Mouse (Mus musculus) midbrain, embryonic 10.5 days (tissue): Measurements from ENCODE around the gene Ndst2. TPM values are rescaled to one million over a fixed set of nuclear protein-coding genes. Genes with fewer than 3 reads are reported as not detected.
"Not testable (repeated sequence)": the region's sequence is repeated elsewhere in the genome, so short reads cannot be mapped to it uniquely, and the experiment has no call there.

Experiments
- DNase-seq: peaks from one replicate; pipeline ENCODE4 v3.0.0-alpha.2; 2017; ENCODE audit warnings: low spot score
- H3K27ac ChIP-seq: fragments of 300-500 bp; sonication (generic); replicated peaks from 2 replicates; pipeline ENCODE4 v1.5.1; 2016; ENCODE audit warnings: mild to moderate bottlenecking
- H3K27me3 ChIP-seq: fragments of 300-500 bp; sonication (generic); 2 replicates; pipeline ENCODE4 v1.6.1; 2016; ENCODE audit warnings: low read depth, mild to moderate bottlenecking; ENCODE audit not compliant: poor library complexity, severe bottlenecking
- H3K36me3 ChIP-seq: fragments of 300-500 bp; sonication (generic); 2 replicates; pipeline ENCODE4 v1.6.1; 2016; ENCODE audit warnings: mild to moderate bottlenecking, moderate library complexity
- H3K4me1 ChIP-seq: fragments of 300-500 bp; sonication (generic); 2 replicates; pipeline ENCODE4 v1.6.1; 2016
- H3K4me3 ChIP-seq: fragments of 300-500 bp; sonication (generic); 2 replicates; pipeline ENCODE4 v1.5.1; 2016; ENCODE audit warnings: mild to moderate bottlenecking, moderate library complexity
- H3K9me3 ChIP-seq: fragments of 300-500 bp; sonication (generic); replicated peaks from 2 replicates; pipeline ENCODE4 v1.6.1; 2016; ENCODE audit warnings: mild to moderate bottlenecking
- WGBS: fragments of 180-500 bp; shearing (Covaris S2); methylation state at CpG from one replicate; pipeline ENCODE4 v1.1.7; 2016; 5-methylcytosine and 5-hydroxymethylcytosine counted together
- polyA plus RNA-seq: library from polyadenylated mRNA; unstranded; fragments of >200 nt; fragmentation: Nextera tagmentation; extraction: Ambion mirVana; gene quantifications from 2 replicates; pipeline ENCODE4 v1.2.1, GENCODE M21; 2016

Ndst2 gene
- polyA plus RNA-seq, 1 experiment from 2014 or later: 24.0 TPM

GRCm38 (mm10) chr14:20707201-20708190, 26.9 kb downstream of the Ndst2 start, which contains the start of gene Zswim8:
Zswim8 (plus strand) TSS chr14:20707552.
- peak; percentile 91 for DNase-seq
- H3K4me1 ChIP-seq: peaks cover 36% of the 10 kb centered on the region
- H3K27ac ChIP-seq: peak within 1 kb of the TSS; percentile 95
- H3K9me3 ChIP-seq: no peaks in the 10 kb centered on the region
- WGBS: under 1% methylated on average over 78 of the region's 80 CpGs
- H3K27me3 ChIP-seq: no peaks in the 10 kb centered on the region
- peak within 1 kb of the TSS; percentile 99 for H3K4me3 ChIP-seq
- peaks cover 48% of the 10 kb centered on the region for H3K36me3 ChIP-seq

GRCm38 (mm10) chr14:20703461-20703860, 30.9 kb downstream of the Ndst2 start:
- H3K27ac ChIP-seq: peak overlapping the region; percentile 96
- not testable (repeated sequence) for DNase-seq, H3K27me3 ChIP-seq, H3K9me3 ChIP-seq
- peaks cover 49% of the 10 kb centered on the region for H3K4me1 ChIP-seq
- H3K36me3 ChIP-seq: peaks cover 37% of the 10 kb centered on the region
- 13% methylated on average over 8 of the region's 8 CpGs for WGBS
- peak overlapping the region; percentile 85 for H3K4me3 ChIP-seq

DNA sequence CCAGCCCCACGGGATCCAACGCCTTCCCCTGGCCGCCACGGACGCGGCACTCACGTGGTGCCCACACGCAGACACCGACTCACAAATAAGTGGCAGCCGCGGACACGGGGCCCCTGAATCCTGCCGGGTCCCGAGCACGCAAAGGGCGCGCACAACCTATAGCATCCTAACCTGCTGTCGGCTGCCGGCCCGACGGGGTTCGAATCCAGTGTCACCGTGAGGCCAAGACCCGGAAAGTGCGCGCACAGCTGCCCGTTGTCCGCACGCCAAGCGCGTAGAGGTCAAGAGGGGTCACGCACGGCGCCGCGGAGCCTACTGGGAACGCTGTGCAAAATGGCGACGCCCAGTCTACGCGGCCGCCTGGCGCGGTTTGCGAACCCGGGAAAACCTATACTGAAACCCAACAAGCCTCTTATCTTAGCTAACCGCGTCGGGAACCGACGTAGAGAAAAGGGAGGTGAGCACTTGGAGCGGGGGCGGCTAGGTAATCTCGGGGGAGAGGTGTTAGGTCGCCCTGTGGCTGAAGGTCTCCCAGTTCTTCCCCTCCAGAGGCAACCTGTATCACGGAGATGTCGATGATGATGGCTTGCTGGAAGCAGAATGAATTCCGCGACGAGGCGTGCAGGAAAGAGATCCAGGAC, 31.5 kb downstream of the Ndst2 start, which contains the start of gene Chchd1:
Gene Chchd1 (plus strand): TSS at position 266 of the 641 bp plus-strand sequence.
- Histone ChIP-seq H3K36me3 (peaks cover 43% of the 10 kb centered on the region), H3K9me3 (no peaks in the 10 kb centered on the region), H3K27me3 (no peaks in the 10 kb centered on the region), H3K4me1 (peaks cover 49% of the 10 kb centered on the region), H3K4me3 (peak within 1 kb of the TSS; percentile 85), H3K27ac (peak within 1 kb of the TSS; percentile 96)
- peak; percentile 94 for DNase-seq
- WGBS: under 1% methylated on average over 61 of the region's 61 CpGs

DNA sequence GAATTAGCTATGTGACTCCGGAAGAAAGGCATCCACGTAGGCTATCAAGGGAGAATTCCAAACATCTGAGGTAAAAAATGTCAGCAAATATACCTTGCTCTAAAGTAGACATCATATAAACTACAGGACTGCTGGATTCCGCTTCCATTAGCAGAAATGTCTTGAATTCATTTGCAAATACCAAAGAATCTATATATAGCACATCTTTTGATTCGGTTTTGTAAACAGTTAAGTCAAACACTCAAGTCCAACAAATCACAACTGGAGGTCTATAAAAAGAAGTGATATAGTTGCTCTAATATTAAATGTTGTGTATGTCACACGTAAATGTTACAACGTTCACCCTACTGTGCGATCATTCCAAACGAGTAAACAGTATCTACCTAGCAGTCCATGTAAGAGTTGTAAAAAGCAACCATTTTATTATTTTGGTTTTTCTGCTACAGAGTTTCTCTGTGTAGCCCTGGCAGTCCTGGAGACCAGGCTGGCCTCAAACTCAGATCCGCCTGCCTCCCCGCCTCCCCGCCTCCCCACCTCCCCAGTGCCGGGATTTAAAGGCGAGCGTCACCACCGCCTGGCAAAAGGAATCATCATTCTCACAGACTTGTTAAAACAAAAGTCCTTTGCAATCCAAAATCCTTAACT, 32.1 kb downstream of the Ndst2 start:
- peaks cover 52% of the 10 kb centered on the region for H3K4me1 ChIP-seq
- H3K27ac ChIP-seq: peak overlapping the region; percentile 96
- H3K36me3 ChIP-seq: peaks cover 47% of the 10 kb centered on the region
- no peak for DNase-seq
- 18% methylated on average over 15 of the region's 15 CpGs for WGBS
- H3K9me3 ChIP-seq: no peaks in the 10 kb centered on the region
- no peaks in the 10 kb centered on the region for H3K27me3 ChIP-seq
- H3K4me3 ChIP-seq: peak overlapping the region; percentile 85

DNA sequence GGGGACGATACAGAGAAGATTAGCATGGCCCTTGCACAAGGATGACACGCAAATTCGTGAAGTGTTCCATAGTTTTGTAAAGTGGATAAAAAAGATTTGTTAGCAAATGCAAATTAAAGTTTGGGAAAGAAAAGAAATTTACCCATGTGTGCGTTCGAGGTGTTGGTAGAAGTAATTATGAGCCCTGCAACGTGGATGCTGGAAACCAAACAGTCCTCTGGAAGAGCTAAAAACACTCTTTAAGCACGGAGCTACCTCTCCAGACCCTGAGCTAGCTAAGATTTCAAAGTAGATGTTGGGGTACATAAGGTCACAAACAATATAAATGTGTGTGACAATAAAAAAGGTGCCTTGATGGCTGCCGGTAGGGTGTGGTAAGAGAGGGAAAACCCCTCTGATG, 32.8 kb downstream of the Ndst2 start:
- Histone ChIP-seq H3K4me3 (peak overlapping the region; percentile 85), H3K4me1 (peaks cover 53% of the 10 kb centered on the region), H3K27ac (no peak overlapping the region), H3K9me3 (no peaks in the 10 kb centered on the region), H3K27me3 (no peaks in the 10 kb centered on the region), H3K36me3 (peaks cover 47% of the 10 kb centered on the region)
- WGBS: 86% methylated on average over 8 of the region's 8 CpGs
- DNase-seq: no peak

GRCm38 (mm10) chr14:20700362-20700761, 34.0 kb downstream of the Ndst2 start:
- no peak overlapping the region for H3K4me3 ChIP-seq
- DNase-seq: no peak

GRCm38 (mm10) chr14:20698515-20698914, 35.8 kb downstream of the Ndst2 start:
- Histone ChIP-seq H3K4me1 (peaks cover 62% of the 10 kb centered on the region), H3K4me3 (no peak overlapping the region), H3K9me3 (no peaks in the 10 kb centered on the region), H3K27me3 (no peaks in the 10 kb centered on the region), H3K27ac (no peak overlapping the region), H3K36me3 (peaks cover 39% of the 10 kb centered on the region)
- no peak for DNase-seq
- WGBS: 91% methylated on average over 2 of the region's 2 CpGs

More at GRCm38 (mm10) chr14:20700362-20700761, 34.0 kb downstream of the Ndst2 start:
- Histone ChIP-seq H3K27ac (no peak overlapping the region), H3K4me1 (peaks cover 62% of the 10 kb centered on the region), H3K27me3 (no peaks in the 10 kb centered on the region), H3K36me3 (peaks cover 45% of the 10 kb centered on the region), H3K9me3 (no peaks in the 10 kb centered on the region)
- 89% methylated on average over 3 of the region's 3 CpGs for whole genome bisulfite sequencing

GRCm38 (mm10) chr14:20696986-20697385, 37.4 kb downstream of the Ndst2 start:
- no peak overlapping the region for H3K27ac ChIP-seq
- peaks cover 54% of the 10 kb centered on the region for H3K36me3 ChIP-seq
- H3K4me1 ChIP-seq: peaks cover 57% of the 10 kb centered on the region
- no peaks in the 10 kb centered on the region for H3K27me3 ChIP-seq
- WGBS: 32% methylated on average over 1 of the region's 1 CpGs
- no peaks in the 10 kb centered on the region for H3K9me3 ChIP-seq
- DNase-seq: peak; percentile 25
- H3K4me3 ChIP-seq: peak overlapping the region; percentile 73

DNA sequence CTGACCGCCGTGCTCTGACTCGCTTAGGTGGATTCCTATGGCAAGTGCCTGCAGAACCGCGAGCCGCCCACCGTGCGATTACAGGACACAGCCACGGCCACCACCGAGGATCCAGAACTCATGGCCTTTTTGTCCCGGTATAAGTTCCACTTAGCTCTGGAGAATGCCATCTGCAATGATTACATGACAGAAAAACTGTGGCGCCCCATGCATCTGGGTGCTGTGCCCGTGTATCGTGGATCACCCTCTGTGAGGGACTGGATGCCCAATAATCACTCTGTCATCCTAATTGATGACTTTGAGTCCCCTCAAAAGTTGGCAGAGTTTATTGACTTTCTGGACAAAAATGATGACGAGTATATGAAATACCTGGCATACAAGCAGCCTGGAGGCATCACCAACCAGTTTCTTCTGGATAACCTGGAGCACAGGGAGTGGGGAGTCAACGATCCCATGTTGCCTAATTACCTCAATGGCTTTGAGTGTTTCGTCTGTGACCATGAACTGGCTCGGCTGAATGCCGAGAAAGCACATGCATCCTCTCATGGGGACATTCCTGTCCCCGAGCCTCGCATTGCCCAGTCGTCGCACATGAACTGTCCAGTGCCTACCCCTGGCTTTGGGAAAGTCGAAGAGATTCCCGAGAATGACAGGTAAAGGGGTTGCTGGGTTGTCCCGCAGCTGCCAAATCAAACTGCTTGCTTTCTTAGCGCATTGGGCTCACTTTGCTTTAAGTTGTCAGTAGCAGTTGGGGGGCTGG, 38.4 kb downstream of the Ndst2 start:
- 17% methylated on average over 27 of the region's 27 CpGs for WGBS
- Histone ChIP-seq H3K4me3 (peak overlapping the region; percentile 73), H3K36me3 (peaks cover 65% of the 10 kb centered on the region), H3K9me3 (no peaks in the 10 kb centered on the region), H3K4me1 (peaks cover 48% of the 10 kb centered on the region), H3K27ac (peak overlapping the region; percentile 93), H3K27me3 (no peaks in the 10 kb centered on the region)
- DNase-seq: no peak

- Histone ChIP-seq H3K27me3 (no peaks in the 10 kb centered on the region), H3K4me1 (peaks cover 42% of the 10 kb centered on the region), H3K36me3 (peaks cover 67% of the 10 kb centered on the region), H3K27ac (peak within 1 kb of the TSS; percentile 93), H3K9me3 (no peaks in the 10 kb centered on the region), H3K4me3 (peak within 1 kb of the TSS; percentile 73)
- DNase-seq: peak; percentile 88
- under 1% methylated on average over 111 of the region's 111 CpGs for WGBS
Observed at GRCm38 (mm10) chr14:20694884-20695760, 39.2 kb downstream of the Ndst2 start, which contains the start of gene Fut11. Fut11 (plus strand) TSS chr14:20694968.

DNA sequence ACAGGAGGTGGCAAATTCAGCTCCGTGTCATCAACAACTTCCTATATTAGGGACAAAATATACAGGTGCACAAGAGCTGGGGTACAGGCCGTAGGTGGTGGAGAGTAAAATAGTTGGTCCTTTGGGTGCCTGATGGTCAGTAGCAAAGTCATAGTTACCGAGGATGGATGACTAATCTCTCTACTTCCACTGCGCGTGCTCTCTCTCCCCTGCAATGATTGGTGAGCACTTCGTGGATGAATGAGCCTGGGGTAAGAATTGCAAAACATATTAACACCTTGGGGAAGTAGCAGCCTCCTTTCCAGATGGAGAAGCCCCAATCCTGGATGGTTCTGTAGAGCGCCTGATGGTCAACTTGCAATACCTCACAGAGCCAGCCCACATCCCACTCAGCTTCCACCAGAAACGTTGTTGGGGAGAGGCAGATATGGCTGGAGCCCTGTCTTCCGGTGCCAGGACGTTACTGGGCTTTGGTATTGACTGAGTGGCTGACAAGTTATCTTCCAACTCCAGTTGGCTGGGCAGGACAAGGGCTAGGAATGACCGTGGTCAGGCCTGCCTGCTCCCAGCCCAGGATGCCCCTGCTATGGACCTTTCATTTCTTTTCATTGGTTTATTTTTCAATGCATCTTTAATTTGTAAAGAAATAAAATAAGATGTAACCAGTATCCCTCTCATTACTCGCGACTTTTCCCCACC, 40.0 kb downstream of the Ndst2 start:
- Histone ChIP-seq H3K27ac (peak overlapping the region; percentile 93), H3K36me3 (peaks cover 70% of the 10 kb centered on the region), H3K9me3 (no peaks in the 10 kb centered on the region), H3K27me3 (no peaks in the 10 kb centered on the region), H3K4me1 (peaks cover 38% of the 10 kb centered on the region), H3K4me3 (peak overlapping the region; percentile 73)
- no peak for DNase-seq
- 50% methylated on average over 13 of the region's 13 CpGs for WGBS
